Mouse (Mus musculus) midbrain, embryonic 14.5 days (tissue): ENCODE measurements around the gene Rpl35. TPM values are rescaled to one million over a fixed set of nuclear protein-coding genes. Genes with fewer than 3 reads are reported as not detected.

Source experiments
- ATAC-seq: fragments of 200-750 bp; cut with Nextera tagmentation; 2 replicates; pipeline ENCODE4 v1.8.0; 2017; ENCODE audit warnings: moderate number of reproducible peaks, moderate library complexity; ENCODE audit not compliant: low FRiP score, low TSS enrichment
- DNase-seq: peaks from one replicate; pipeline ENCODE4 v3.0.0-alpha.2; 2015
- H3K27ac ChIP-seq: fragments of 300-500 bp; sonication (generic); replicated peaks from 2 replicates; pipeline ENCODE4 v1.5.1; 2014; ENCODE audit warnings: mild to moderate bottlenecking, low read depth, low read length, moderate library complexity
- H3K27me3 ChIP-seq: fragments of 300-500 bp; sonication (generic); 2 replicates; pipeline ENCODE4 v1.6.1; 2014; ENCODE audit warnings: low read length, control low read depth, mixed read lengths; ENCODE audit not compliant: control insufficient read depth, insufficient read depth
- H3K36me3 ChIP-seq: fragments of 300-500 bp; sonication (generic); 2 replicates; pipeline ENCODE4 v1.6.1; 2014; ENCODE audit warnings: low read length, control low read depth; ENCODE audit not compliant: control insufficient read depth, insufficient read depth
- H3K4me1 ChIP-seq: fragments of 300-500 bp; sonication (generic); 2 replicates; pipeline ENCODE4 v1.6.1; 2014; ENCODE audit warnings: mild to moderate bottlenecking, antibody characterized with exemption, low read length, control low read depth; ENCODE audit not compliant: control insufficient read depth, insufficient read depth
- H3K4me2 ChIP-seq: fragments of 300-500 bp; sonication (generic); 2 replicates; pipeline ENCODE4 v1.6.1; 2014; ENCODE audit warnings: mild to moderate bottlenecking, low read length, moderate library complexity
- H3K4me3 ChIP-seq: fragments of 300-500 bp; sonication (generic); replicated peaks from 2 replicates; pipeline ENCODE4 v1.5.1; 2014; ENCODE audit warnings: low read depth, low read length
- H3K9ac ChIP-seq: fragments of 300-500 bp; sonication (generic); replicated peaks from 2 replicates; pipeline ENCODE4 v1.6.1; 2014; ENCODE audit warnings: mild to moderate bottlenecking, low read length, moderate library complexity
- H3K9me3 ChIP-seq: fragments of 300-500 bp; sonication (generic); 2 replicates; pipeline ENCODE4 v1.6.1; 2016; ENCODE audit warnings: low read length, control low read depth, mixed read lengths; ENCODE audit not compliant: control insufficient read depth
- WGBS: fragments of 180-500 bp; shearing (Covaris S2); extraction: QIAGEN DNeasy Blood & Tissue Kit; methylation state at CpG from one replicate; pipeline ENCODE4 v1.1.7; 2014; 5-methylcytosine and 5-hydroxymethylcytosine counted together
- polyA plus RNA-seq: library from polyadenylated mRNA; unstranded; fragments of >200 nt; fragmentation: Nextera tagmentation; extraction: Ambion mirVana; gene quantifications from 2 replicates; pipeline ENCODE4 v1.2.1, GENCODE M21; 2014

The Rpl35 gene
- 635 and 731 TPM in 2 replicates for polyA plus RNA-seq

DNA sequence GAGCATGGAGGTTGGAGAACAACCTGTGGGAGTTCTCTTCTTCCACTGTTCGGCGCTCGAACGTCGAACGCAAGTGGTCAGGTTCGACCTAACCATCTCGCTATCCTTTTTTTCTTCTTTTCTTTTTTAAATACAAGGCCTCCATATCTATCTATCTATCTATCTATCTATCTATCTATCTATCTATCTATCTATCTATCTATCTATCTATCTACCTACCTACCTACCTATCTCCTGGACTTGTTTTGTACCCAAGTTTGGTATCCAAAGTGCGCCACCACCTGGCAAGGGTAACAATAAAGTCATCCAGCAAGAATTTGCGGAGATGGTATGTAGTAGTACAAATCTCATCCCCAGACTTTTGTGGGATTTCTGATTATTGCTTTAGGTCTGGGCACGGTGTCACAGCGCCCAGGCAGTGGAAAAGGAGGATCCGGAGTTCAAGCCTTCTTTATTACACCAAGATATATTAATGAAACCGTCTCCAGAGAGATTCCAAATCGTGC, at the start of gene Rpl35:
Rpl35 (minus strand) TSS at position 51 of the 506 bp plus-strand sequence.
- Histone ChIP-seq H3K9ac (peak within 1 kb of the TSS; percentile 88), H3K4me3 (peak within 1 kb of the TSS; percentile 58), H3K4me2 (peak within 1 kb of the TSS; percentile 94), H3K27ac (peak within 1 kb of the TSS; percentile 87), H3K36me3 (peaks cover 30% of the 10 kb centered on the region), H3K9me3 (no peaks in the 10 kb centered on the region), H3K4me1 (peaks cover 41% of the 10 kb centered on the region), H3K27me3 (no peaks in the 10 kb centered on the region)
- WGBS: 15% methylated on average over 15 of the region's 15 CpGs
- DNase-seq: no peak
- no peak for ATAC-seq

DNA sequence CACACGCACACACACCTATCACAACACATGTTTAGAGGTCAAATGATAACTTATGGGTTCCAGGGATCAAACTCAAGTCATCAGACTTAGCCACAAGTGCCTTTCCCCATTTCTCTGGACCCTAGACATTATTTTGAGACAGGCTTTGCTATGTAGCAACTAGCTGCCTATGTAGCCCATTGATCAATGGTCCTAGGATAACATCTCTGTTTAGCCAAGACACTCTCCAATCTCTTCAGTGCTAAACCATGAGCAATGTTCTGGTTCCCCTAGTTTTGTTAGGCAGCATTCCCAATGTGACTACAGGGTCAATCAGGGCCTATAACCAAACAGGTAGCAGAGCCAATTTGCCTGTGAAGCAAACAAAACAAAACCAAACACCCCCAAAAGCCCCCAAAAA, 43.1 kb upstream of the Rpl35 start:
- 100% methylated on average over 1 of the region's 1 CpGs for WGBS

GRCm38 (mm10) chr2:39040215-39040614, 34.8 kb upstream of the Rpl35 start:
- H3K27ac ChIP-seq: no peak overlapping the region
- H3K27me3 ChIP-seq: no peaks in the 10 kb centered on the region
- ATAC-seq (no peak), DNase-seq (no peak)
- 100% methylated on average over 1 of the region's 1 CpGs for WGBS
- peaks cover 75% of the 10 kb centered on the region for H3K36me3 ChIP-seq
- H3K9ac ChIP-seq: no peak overlapping the region
- H3K4me3 ChIP-seq: no peak overlapping the region
- no peak overlapping the region for H3K4me2 ChIP-seq
- no peaks in the 10 kb centered on the region for H3K9me3 ChIP-seq
- H3K4me1 ChIP-seq: no peaks in the 10 kb centered on the region

More for the DNA sequence above, 43.1 kb upstream of the Rpl35 start:
- H3K27ac ChIP-seq: no peak overlapping the region
- no peak overlapping the region for H3K4me3 ChIP-seq
- no peaks in the 10 kb centered on the region for H3K27me3 ChIP-seq
- ATAC-seq: no peak
- H3K4me2 ChIP-seq: no peak overlapping the region
- no peaks in the 10 kb centered on the region for H3K9me3 ChIP-seq
- H3K36me3 ChIP-seq: peaks cover 86% of the 10 kb centered on the region
- no peak for DNase-seq
- H3K4me1 ChIP-seq: no peaks in the 10 kb centered on the region
- H3K9ac ChIP-seq: no peak overlapping the region

- H3K4me2 ChIP-seq: no peak overlapping the region
- no peak overlapping the region for H3K9ac ChIP-seq
- peaks cover 77% of the 10 kb centered on the region for H3K36me3 ChIP-seq
- H3K4me3 ChIP-seq: no peak overlapping the region
- 75% methylated on average over 1 of the region's 1 CpGs for WGBS
- no peaks in the 10 kb centered on the region for H3K27me3 ChIP-seq
- H3K27ac ChIP-seq: no peak overlapping the region
- H3K4me1 ChIP-seq: no peaks in the 10 kb centered on the region
- no peaks in the 10 kb centered on the region for H3K9me3 ChIP-seq
- DNase-seq: no peak
- no peak for ATAC-seq
These were observed 26.2 kb upstream of the Rpl35 start for GRCm38 (mm10) chr2:39031611-39032010.

DNA sequence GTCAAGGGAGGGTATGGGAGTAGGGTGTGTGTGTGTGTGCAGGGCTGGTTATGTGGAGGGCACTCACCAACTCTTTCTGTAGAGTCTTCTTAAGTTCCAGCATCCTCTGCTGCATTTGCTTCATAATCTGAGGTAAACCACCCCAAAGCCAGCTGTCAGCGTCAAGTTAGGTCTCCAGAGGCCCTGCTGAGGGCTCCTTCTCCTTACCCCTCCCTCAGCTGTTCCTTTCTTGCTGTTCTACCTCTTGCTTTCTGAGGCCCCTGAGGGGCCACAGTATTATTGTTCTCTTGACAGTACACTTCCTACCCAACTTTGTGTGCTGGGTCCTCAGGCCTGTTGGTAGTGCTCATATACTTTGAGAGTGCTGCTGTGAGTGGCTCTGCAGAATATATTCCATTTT, 14.6 kb upstream of the Rpl35 start:
- DNase-seq (no peak), ATAC-seq (no peak)
- Histone ChIP-seq H3K36me3 (peaks cover 95% of the 10 kb centered on the region), H3K9me3 (no peaks in the 10 kb centered on the region), H3K9ac (no peak overlapping the region), H3K4me3 (no peak overlapping the region), H3K27ac (no peak overlapping the region), H3K4me1 (no peaks in the 10 kb centered on the region), H3K4me2 (no peak overlapping the region), H3K27me3 (no peaks in the 10 kb centered on the region)
- 76% methylated on average over 1 of the region's 1 CpGs for WGBS

- no peaks in the 10 kb centered on the region for H3K9me3 ChIP-seq
- H3K27me3 ChIP-seq: no peaks in the 10 kb centered on the region
- H3K4me2 ChIP-seq: no peak overlapping the region
- H3K4me1 ChIP-seq: no peaks in the 10 kb centered on the region
- H3K27ac ChIP-seq: no peak overlapping the region
- DNase-seq (no peak), ATAC-seq (no peak)
- H3K36me3 ChIP-seq: peaks cover 92% of the 10 kb centered on the region
- 85% methylated on average over 3 of the region's 3 CpGs for WGBS
- H3K9ac ChIP-seq: no peak overlapping the region
- no peak overlapping the region for H3K4me3 ChIP-seq
These were observed 11.2 kb upstream of the Rpl35 start for GRCm38 (mm10) chr2:39016581-39016980.

DNA sequence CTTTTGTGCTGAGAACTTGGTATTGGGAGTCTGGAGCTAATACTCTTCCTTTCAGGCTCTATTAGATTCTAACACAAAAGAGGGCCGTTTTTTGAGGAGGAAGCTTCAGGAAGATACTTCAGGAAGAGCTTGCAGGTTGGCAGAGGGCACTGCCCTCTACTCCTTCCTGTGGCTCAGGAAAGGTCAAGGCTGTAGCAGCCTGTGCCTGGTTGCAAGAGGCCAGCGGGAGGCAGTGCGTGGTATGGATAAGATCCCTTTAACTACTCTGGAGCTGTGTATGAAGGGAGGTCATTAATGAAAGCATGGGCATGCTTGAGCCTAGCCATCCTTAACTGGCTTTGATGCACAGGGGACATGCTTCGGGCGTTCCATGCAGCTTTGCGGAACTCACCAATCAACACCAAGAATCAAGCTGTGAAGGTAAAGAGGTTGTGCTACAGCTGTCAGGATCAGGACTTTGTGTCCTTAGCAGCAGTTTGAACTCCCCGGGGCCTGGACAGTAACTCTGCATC, 7.4 kb upstream of the Rpl35 start:
- no peak overlapping the region for H3K9ac ChIP-seq
- H3K27ac ChIP-seq: no peak overlapping the region
- H3K27me3 ChIP-seq: no peaks in the 10 kb centered on the region
- no peaks in the 10 kb centered on the region for H3K9me3 ChIP-seq
- 84% methylated on average over 7 of the region's 7 CpGs for WGBS
- H3K4me1 ChIP-seq: peaks cover 14% of the 10 kb centered on the region
- H3K36me3 ChIP-seq: peaks cover 60% of the 10 kb centered on the region
- ATAC-seq: no peak
- no peak for DNase-seq
- no peak overlapping the region for H3K4me2 ChIP-seq
- no peak overlapping the region for H3K4me3 ChIP-seq

- Histone ChIP-seq H3K4me1 (peaks cover 18% of the 10 kb centered on the region), H3K9me3 (no peaks in the 10 kb centered on the region), H3K4me2 (no peak overlapping the region), H3K9ac (no peak overlapping the region), H3K27me3 (no peaks in the 10 kb centered on the region), H3K4me3 (no peak overlapping the region), H3K27ac (no peak overlapping the region), H3K36me3 (peaks cover 51% of the 10 kb centered on the region)
- no peak for ATAC-seq
- WGBS: 88% methylated on average over 3 of the region's 3 CpGs
- no peak for DNase-seq
These were observed 6.5 kb upstream of the Rpl35 start for GRCm38 (mm10) chr2:39011971-39012370.

GRCm38 (mm10) chr2:39011264-39011663, 5.8 kb upstream of the Rpl35 start:
- no peak for DNase-seq
- ATAC-seq: no peak

More at GRCm38 (mm10) chr2:39011264-39011663, 5.8 kb upstream of the Rpl35 start:
- no peak overlapping the region for H3K27ac ChIP-seq
- no peak overlapping the region for H3K4me2 ChIP-seq
- H3K9ac ChIP-seq: no peak overlapping the region
- no peaks in the 10 kb centered on the region for H3K27me3 ChIP-seq
- H3K9me3 ChIP-seq: no peaks in the 10 kb centered on the region
- H3K4me3 ChIP-seq: no peak overlapping the region
- peaks cover 44% of the 10 kb centered on the region for H3K36me3 ChIP-seq
- H3K4me1 ChIP-seq: peaks cover 19% of the 10 kb centered on the region
